In the genomic region with DNA sequence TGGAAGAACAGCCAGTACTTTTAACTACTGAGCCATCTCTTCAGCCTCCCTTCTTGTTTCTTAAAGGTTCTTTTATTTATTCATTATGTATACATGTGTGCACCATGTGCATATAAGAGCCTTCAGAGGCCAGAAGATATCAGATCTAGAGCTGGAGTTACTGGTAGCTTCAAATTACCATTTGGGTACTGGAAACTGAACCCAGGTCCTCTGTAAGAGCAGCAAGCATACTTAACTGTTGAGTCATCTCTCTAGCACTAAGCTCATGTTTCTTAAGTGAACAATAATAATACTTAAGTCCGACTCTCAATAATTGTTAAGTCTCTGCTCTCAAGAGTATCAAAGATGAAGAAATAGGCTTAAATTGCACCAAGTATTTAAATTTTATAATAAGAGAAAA, we compare ENCODE assay signal across 22 mouse cellular contexts. TPM values are rescaled to one million over a fixed set of nuclear protein-coding genes. Genes with fewer than 3 reads are reported as not detected.
A peak's percentile ranks its signal among the peaks of the same experiment; 100 is the strongest.
DNase-seq lines count a peak whose midpoint lies in the region; ATAC-seq lines count a peak whose summit lies in the region.
"Had no signal": no experiment of that assay in that cellular context is flagged by ENCODE, and none has a peak within 500 bp of the region (broad histone marks: within the 10 kb centered on the region; RNA-seq: fewer than 3 reads in every experiment).

No protein-coding gene starts in this region.

- H3K4me1 ChIP-seq in embryonic facial prominence, embryonic 14.5 days (ENCODE audit: control insufficient read depth, insufficient read depth, low read length): no peaks in the 10 kb centered on the region
- no peaks in the 10 kb centered on the region for H3K4me1 ChIP-seq in embryonic facial prominence, embryonic 10.5 days
- H3K4me1 ChIP-seq: embryonic facial prominence, embryonic 13.5 days; forebrain, embryonic 13.5 days; forebrain, embryonic 15.5 days had no signal

- no peak overlapping the region for H3K27ac ChIP-seq in embryonic facial prominence, embryonic 14.5 days (replicated peaks; ENCODE audit: low read depth, low read length)
- no peak overlapping the region for H3K27ac ChIP-seq in embryonic facial prominence, embryonic 10.5 days (replicated peaks)
- H3K27ac ChIP-seq: embryonic facial prominence, embryonic 13.5 days; forebrain, embryonic 13.5 days; forebrain, embryonic 15.5 days had no signal

- H3K9ac ChIP-seq in embryonic facial prominence, embryonic 14.5 days (ENCODE audit: low read depth, low read length): no peak overlapping the region
- H3K9ac ChIP-seq: embryonic facial prominence, embryonic 13.5 days; forebrain, embryonic 13.5 days; forebrain, embryonic 15.5 days; forebrain, postnatal 0 days had no signal

- H3K9me3 ChIP-seq in embryonic facial prominence, embryonic 14.5 days (ENCODE audit: control insufficient read depth, low read length): no peaks in the 10 kb centered on the region
- no peaks in the 10 kb centered on the region for H3K9me3 ChIP-seq in embryonic facial prominence, embryonic 10.5 days
- H3K9me3 ChIP-seq: embryonic facial prominence, embryonic 13.5 days; forebrain, embryonic 13.5 days; forebrain, embryonic 15.5 days; G1E had no signal

- no peaks in the 10 kb centered on the region for H3K27me3 ChIP-seq in embryonic facial prominence, embryonic 14.5 days (replicated peaks; ENCODE audit: control insufficient read depth, insufficient read depth, low read length)
- H3K27me3 ChIP-seq in embryonic facial prominence, embryonic 10.5 days (replicated peaks; ENCODE audit: low read depth, poor library complexity, severe bottlenecking): no peaks in the 10 kb centered on the region
- H3K27me3 ChIP-seq: CH12.LX; embryonic facial prominence, embryonic 13.5 days; forebrain, embryonic 13.5 days; forebrain, embryonic 15.5 days had no signal

- WGBS in embryonic facial prominence, embryonic 14.5 days: 55% methylated on average over 1 of the region's 1 CpGs
- 74% methylated on average over 1 of the region's 1 CpGs for WGBS in embryonic facial prominence, embryonic 10.5 days

- DNase-seq in embryonic facial prominence, embryonic 14.5 days (ENCODE audit: low spot score): no peak
- DNase-seq in embryonic facial prominence, embryonic 10.5 days (ENCODE audit: low spot score): no peak
- DNase-seq in 3T3-L1 (ENCODE audit: low read depth, low spot score) (peak; percentile 69), NIH3T3 (ENCODE audit: low read depth) (peak; percentile 14)
- DNase-seq in embryo, embryonic 11 days: no peak
- DNase-seq: adrenal gland, adult 2 months; adrenal gland, postnatal 10 days; adrenal gland, postnatal 25 days; cerebellum, adult 11 months; cerebellum, adult 18-20 months; cerebellum, adult 8-10 months; cerebellum, adult 9-11 months; cerebellum, postnatal 14 days; cerebellum, postnatal 36 days; forebrain, postnatal 0 days had no signal

- H3K36me3 ChIP-seq in embryonic facial prominence, embryonic 14.5 days (ENCODE audit: control insufficient read depth, insufficient read depth, low read length): peaks cover 19% of the 10 kb centered on the region
- H3K36me3 ChIP-seq in embryonic facial prominence, embryonic 10.5 days (replicated peaks): peaks cover 52% of the 10 kb centered on the region

- H3K4me3 ChIP-seq in embryonic facial prominence, embryonic 14.5 days (ENCODE audit: low read depth, low read length): no peak overlapping the region
- H3K4me3 ChIP-seq in embryonic facial prominence, embryonic 10.5 days: no peak overlapping the region
- H3K4me3 ChIP-seq: embryonic facial prominence, embryonic 13.5 days; forebrain, embryonic 13.5 days; forebrain, embryonic 15.5 days had no signal

- peak; percentile 53; the same call in 1 of the 2 replicates for ATAC-seq in embryonic facial prominence, embryonic 14.5 days (ENCODE audit: low read depth)
- no peak for ATAC-seq in granulocyte monocyte progenitor cell, adult 5-6 weeks (replicated peaks; ENCODE audit: poor library complexity, severe bottlenecking)
- ATAC-seq: CD4-positive, CD25-positive, alpha-beta regulatory T cell, adult 4 months; forebrain, embryonic 13.5 days; forebrain, embryonic 15.5 days; forebrain, postnatal 0 days had no signal

- H3K4me2 ChIP-seq in embryonic facial prominence, embryonic 14.5 days (ENCODE audit: low read depth, low read length): no peak overlapping the region
- H3K4me2 ChIP-seq: embryonic facial prominence, embryonic 13.5 days; forebrain, embryonic 13.5 days; forebrain, embryonic 15.5 days had no signal

RNA-seq across cellular contexts. Expression of a gene that starts 17.0 kb away (rescaled TPM):
- 36.9 and 41.6 TPM in 2 replicates for polyA plus RNA-seq in embryonic facial prominence, embryonic 14.5 days (2014; fragmentation: Nextera tagmentation; extraction: Ambion mirVana)
- 93.2 and 97.1 TPM in 2 replicates for polyA plus RNA-seq in embryonic facial prominence, embryonic 10.5 days (2016; fragmentation: Nextera tagmentation; extraction: Ambion mirVana)
- total RNA-seq in granulocyte monocyte progenitor cell, adult 5-6 weeks (2014; fragmentation: Nextera tagmentation): 35.4 and 45.8 TPM in 2 replicates
- total RNA-seq in granulocyte monocyte progenitor cell, adult 5-6 weeks (2017): 20.0 and 29.3 TPM in 2 replicates

RNA-seq across cellular contexts. Expression of a gene that starts 27.1 kb away (rescaled TPM):
- 14.3 and 16.1 TPM in 2 replicates for polyA plus RNA-seq in embryonic facial prominence, embryonic 14.5 days (2014; fragmentation: Nextera tagmentation; extraction: Ambion mirVana)
- 12.5 and 13.2 TPM in 2 replicates for polyA plus RNA-seq in embryonic facial prominence, embryonic 10.5 days (2016; fragmentation: Nextera tagmentation; extraction: Ambion mirVana)
- total RNA-seq in granulocyte monocyte progenitor cell, adult 5-6 weeks (2014; fragmentation: Nextera tagmentation): 25.6 and 28.9 TPM in 2 replicates
- total RNA-seq in granulocyte monocyte progenitor cell, adult 5-6 weeks (2017): 6.7 and 9.6 TPM in 2 replicates

Comparison
In these comparisons a context has a peak if more than half of its experiments do, and no peak if none do; other contexts are left out.
1. DNase-seq: peak in 3T3-L1 (single experiment) and NIH3T3 (single experiment); none in embryonic facial prominence, embryonic 14.5 days (single experiment), embryonic facial prominence, embryonic 10.5 days (single experiment) and embryo, embryonic 11 days (single experiment).